Mouse (Mus musculus): Measurements from ENCODE around the gene Plxna4. TPM values are rescaled to one million over a fixed set of nuclear protein-coding genes. Genes with fewer than 3 reads are reported as not detected.
A peak's percentile ranks its signal among the peaks of the same experiment; 100 is the strongest.

Gene Plxna4
- total and polyA plus RNA-seq, 3 experiments: not detected

DNA sequence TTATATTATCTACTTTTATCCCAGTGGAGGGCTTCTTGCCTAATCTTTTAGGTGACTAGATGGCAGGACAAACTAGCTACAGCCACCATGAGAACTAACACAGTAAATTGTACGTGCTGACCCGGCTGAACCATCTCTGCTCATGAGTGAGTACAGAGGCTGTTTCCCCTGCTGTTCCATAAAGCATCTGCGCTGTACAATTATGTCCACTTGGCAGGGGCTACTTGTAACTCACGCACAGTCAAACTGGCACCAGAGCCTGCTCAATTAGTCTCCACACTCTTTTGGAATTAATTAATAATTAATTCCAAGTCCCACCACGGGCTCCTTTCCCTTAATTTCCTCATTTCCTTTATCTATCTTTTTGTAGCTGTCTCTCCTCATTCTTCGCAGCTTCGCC, 335.8 kb downstream of the Plxna4 start:
- H3K9me3 ChIP-seq (replicated peaks; ENCODE audit: low read length): no peaks in the 10 kb centered on the region
- no peak overlapping the region for H3K4me2 ChIP-seq (ENCODE audit: insufficient read depth, low read depth, poor library complexity, severe bottlenecking)
- no peak overlapping the region for H3K27ac ChIP-seq (ENCODE audit: insufficient read depth, low read depth)
- H3K9ac ChIP-seq (ENCODE audit: insufficient read depth, low read depth): no peak overlapping the region
- no peaks in the 10 kb centered on the region for H3K4me1 ChIP-seq (ENCODE audit: control insufficient read depth in 1 of 2, insufficient read depth in 2 of 2)
- peaks cover 90% of the 10 kb centered on the region for H3K27me3 ChIP-seq (replicated peaks)
- in situ Hi-C loops (cut with MboI; ENCODE audit: low pct_ligation_motif_present, low pct_unique_long_range_greater_than_20kb, low sequenced_read_pairs): no loop called here
- no peaks in the 10 kb centered on the region for H3K36me3 ChIP-seq (replicated peaks in 1 of 2; ENCODE audit: control insufficient read depth in 1 of 2, insufficient read depth in 1 of 2, low read length in 1 of 2)
- no peak overlapping the region for H3K4me3 ChIP-seq (replicated peaks in 1 of 3; ENCODE audit: low read depth in 2 of 3, low read length in 2 of 3, poor library complexity in 1 of 3)
- DNase-seq (ENCODE audit: extremely low read depth): no peak
- TF ChIP-seq CHD1 (IDR thresholded peaks at IDR 0.05; ENCODE audit: low read depth, low read length) (no peak), MAZ (IDR thresholded peaks at IDR 0.05; ENCODE audit: low read depth, low read length) (no peak), TBP (conservative IDR thresholded peaks at IDR 0.05; ENCODE audit: low read depth, low read length) (no peak)
- dilution Hi-C loops (cut with MboI; ENCODE audit: extremely low pct_ligation_motif_present, extremely low pct_unique_long_range_greater_than_20kb, low sequenced_read_pairs): no loop called here
- H3K79me2 ChIP-seq (replicated peaks; ENCODE audit: control insufficient read depth, extremely low read depth, insufficient read depth, poor library complexity, severe bottlenecking): no peaks in the 10 kb centered on the region

DNA sequence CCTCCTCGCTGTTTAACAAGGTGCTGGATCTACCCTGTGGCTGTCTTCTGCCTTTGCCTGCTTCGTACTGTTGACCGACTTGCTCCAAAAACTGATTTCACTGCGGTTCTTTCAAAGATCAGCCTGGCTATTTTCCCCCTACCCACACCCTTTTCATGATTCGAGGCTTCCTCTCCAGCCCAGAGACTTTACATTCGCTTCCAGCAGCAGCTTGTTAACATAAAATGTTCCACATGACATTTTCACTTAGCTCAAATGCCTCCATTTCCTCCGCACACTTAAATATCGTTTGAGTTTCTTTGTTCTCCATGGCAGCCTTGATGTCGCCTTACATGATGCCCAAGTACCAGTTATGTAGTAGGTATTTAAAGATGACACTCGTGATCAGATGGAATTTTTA, 336.3 kb downstream of the Plxna4 start:
- H3K4me1 ChIP-seq (ENCODE audit: control insufficient read depth in 1 of 2, insufficient read depth in 2 of 2): no peaks in the 10 kb centered on the region
- H3K27ac ChIP-seq (ENCODE audit: insufficient read depth, low read depth): no peak overlapping the region
- dilution Hi-C loops (cut with MboI; ENCODE audit: extremely low pct_ligation_motif_present, extremely low pct_unique_long_range_greater_than_20kb, low sequenced_read_pairs) (no loop called here), in situ Hi-C loops (cut with MboI; ENCODE audit: low pct_ligation_motif_present, low pct_unique_long_range_greater_than_20kb, low sequenced_read_pairs) (no loop called here)
- H3K4me3 ChIP-seq (replicated peaks in 1 of 3; ENCODE audit: low read depth in 2 of 3, low read length in 2 of 3, poor library complexity in 1 of 3): no peak overlapping the region
- H3K9me3 ChIP-seq (replicated peaks; ENCODE audit: low read length): no peaks in the 10 kb centered on the region
- TF ChIP-seq MAFK (IDR thresholded peaks at IDR 0.05; ENCODE audit: insufficient replicate concordance, low read length) (no peak), TBP (conservative IDR thresholded peaks at IDR 0.05; ENCODE audit: low read depth, low read length) (no peak), JUND (conservative IDR thresholded peaks at IDR 0.05; ENCODE audit: low read depth, low read length) (no peak), POLR2AphosphoS2 (IDR thresholded peaks at IDR 0.05; ENCODE audit: low read depth, low read length) (no peak), TCF12 (IDR thresholded peaks at IDR 0.05; ENCODE audit: low read depth, low read length) (no peak), RCOR1 (conservative IDR thresholded peaks at IDR 0.05; ENCODE audit: low read depth, low read length) (no peak), USF1 (IDR thresholded peaks at IDR 0.05; ENCODE audit: low read depth, low read length) (no peak), IRF4 (IDR thresholded peaks at IDR 0.05; ENCODE audit: low read depth, low read length) (no peak), ZC3H11A (IDR thresholded peaks at IDR 0.05; ENCODE audit: low read depth, low read length) (no peak), ETS1 (conservative IDR thresholded peaks at IDR 0.05; ENCODE audit: low read depth, low read length) (no peak), MEF2A (IDR thresholded peaks at IDR 0.05; ENCODE audit: borderline replicate concordance, low read depth, low read length) (no peak), SIN3A (IDR thresholded peaks at IDR 0.05; ENCODE audit: low read length) (no peak), UBTF (IDR thresholded peaks at IDR 0.05; ENCODE audit: low read depth, low read length) (no peak), ZKSCAN1 (IDR thresholded peaks at IDR 0.05; ENCODE audit: borderline replicate concordance, low read depth, low read length) (no peak), USF2 (conservative IDR thresholded peaks at IDR 0.05; ENCODE audit: low read depth, low read length) (no peak)
- H3K79me2 ChIP-seq (replicated peaks; ENCODE audit: control insufficient read depth, extremely low read depth, insufficient read depth, poor library complexity, severe bottlenecking): no peaks in the 10 kb centered on the region
- H3K9ac ChIP-seq (ENCODE audit: insufficient read depth, low read depth): no peak overlapping the region
- peaks cover 89% of the 10 kb centered on the region for H3K27me3 ChIP-seq (replicated peaks)
- no peak for DNase-seq (ENCODE audit: extremely low read depth)
- peak overlapping the region; percentile 18; the same call in 1 of the 2 replicates for H3K4me2 ChIP-seq (ENCODE audit: insufficient read depth, low read depth, poor library complexity, severe bottlenecking)
- H3K36me3 ChIP-seq (replicated peaks in 1 of 2; ENCODE audit: control insufficient read depth in 1 of 2, insufficient read depth in 1 of 2, low read length in 1 of 2): no peaks in the 10 kb centered on the region
